Mouse (Mus musculus) ES-Bruce4 (cell line): Measurements from ENCODE around the gene Ccdc33.

Experiments
- EP300 ChIP-seq: IDR thresholded peaks from 2 replicates; pipeline ENCODE4 v1.6.1; 2011; ENCODE audit warnings: low read depth, low read length; ENCODE audit not compliant: insufficient read depth
- POLR2A ChIP-seq: IDR thresholded peaks from one replicate; pipeline ENCODE4 v1.8.1; 2011; ENCODE audit warnings: low read length; ENCODE audit not compliant: insufficient read depth

GRCm38 (mm10) chr9:58159855-58160254, 41.2 kb upstream of the Ccdc33 start:
- no peak for TF ChIP-seq EP300
- TF ChIP-seq POLR2A, result no peak
